Mouse (Mus musculus) ES-E14 (cell line): ENCODE results near the gene Lta.

Source experiments
- CHD2 ChIP-seq: IDR thresholded peaks from 2 replicates; pipeline ENCODE4 v1.6.1; 2014; ENCODE audit warnings: mild to moderate bottlenecking, low read depth, low read length, inconsistent platforms
- HCFC1 ChIP-seq: IDR thresholded peaks from 2 replicates; pipeline ENCODE4 v1.6.1; 2012; ENCODE audit warnings: low read length, inconsistent platforms, borderline replicate concordance; ENCODE audit not compliant: insufficient read depth
- MAFK ChIP-seq: IDR thresholded peaks from 2 replicates; pipeline ENCODE4 v1.6.1; 2014; ENCODE audit warnings: mild to moderate bottlenecking, low read depth, low read length, inconsistent platforms; ENCODE audit not compliant: insufficient read depth
- ZC3H11A ChIP-seq: IDR thresholded peaks from 2 replicates; pipeline ENCODE4 v1.6.1; 2012; ENCODE audit warnings: low read depth, mild to moderate bottlenecking, inconsistent platforms, low read length, borderline replicate concordance
- ZNF384 ChIP-seq: IDR thresholded peaks from 2 replicates; pipeline ENCODE4 v1.6.1; 2012; ENCODE audit warnings: low read depth, low read length, inconsistent platforms

- no peak for TF ChIP-seq CHD2
- no peak for TF ChIP-seq ZC3H11A
- no peak for TF ChIP-seq ZNF384
- no peak for TF ChIP-seq HCFC1
- TF ChIP-seq MAFK, result no peak
These were observed 27.5 kb upstream of the Lta start for GRCm38 (mm10) chr17:35232659-35233058.
